Mouse (Mus musculus) thymus, adult 2 months (tissue): ENCODE results near the gene Mrpl43. TPM values are rescaled to one million over a fixed set of nuclear protein-coding genes. Genes with fewer than 3 reads are reported as not detected.

Experiments used
- DNase-seq: peaks from one replicate; pipeline ENCODE4 v3.0.0; 2021
- H3K27ac ChIP-seq: fragments of 200-500 bp; 2 replicates; pipeline ENCODE4 v1.5.1; 2012; ENCODE audit warnings: low read length, control low read depth; ENCODE audit not compliant: control insufficient read depth, insufficient read depth
- H3K27me3 ChIP-seq: fragments of 200-500 bp; 2 replicates; pipeline ENCODE4 v1.6.1; 2012; ENCODE audit warnings: mild to moderate bottlenecking, low read length, moderate library complexity, mixed read lengths; ENCODE audit not compliant: control insufficient read depth, insufficient read depth
- H3K36me3 ChIP-seq: fragments of 200-500 bp; 2 replicates; pipeline ENCODE4 v1.6.1; 2012; ENCODE audit warnings: mild to moderate bottlenecking, low read length, moderate library complexity; ENCODE audit not compliant: control insufficient read depth, insufficient read depth
- H3K4me1 ChIP-seq: fragments of 200-500 bp; replicated peaks from 2 replicates; pipeline ENCODE4 v1.6.1; 2012; ENCODE audit warnings: low read length; ENCODE audit not compliant: control insufficient read depth, insufficient read depth
- H3K4me3 ChIP-seq: fragments of 200-500 bp; 2 replicates; pipeline ENCODE4 v1.5.1; 2012; ENCODE audit warnings: mild to moderate bottlenecking, low read length, control low read depth, moderate library complexity; ENCODE audit not compliant: control insufficient read depth, insufficient read depth
- CTCF ChIP-seq: fragments of 200-500 bp; IDR thresholded peaks from 2 replicates; pipeline ENCODE4 v1.5.1; 2012; ENCODE audit warnings: mild to moderate bottlenecking, control low read depth, low read length, moderate library complexity, borderline replicate concordance; ENCODE audit not compliant: control insufficient read depth, poor library complexity, insufficient read depth; ENCODE audit errors: extremely low read depth
- POLR2A ChIP-seq: fragments of 200-500 bp; IDR thresholded peaks from 2 replicates; pipeline ENCODE4 v1.6.1; 2012; ENCODE audit warnings: mild to moderate bottlenecking, low read length, control low read depth, moderate library complexity; ENCODE audit not compliant: control insufficient read depth, poor library complexity, insufficient read depth; ENCODE audit errors: extremely low read depth
- WGBS: fragments of 180-500 bp; shearing (Covaris S2); methylation state at CpG from one replicate; pipeline ENCODE4 v1.1.7; 2018; 5-methylcytosine and 5-hydroxymethylcytosine counted together
- polyA plus RNA-seq: library from polyadenylated mRNA; depleted of rRNA; stranded (reverse); fragments of >200 nt; gene quantifications from 2 replicates; pipeline ENCODE4 v1.2.3, GENCODE M21; 2012

Mrpl43 gene
- polyA plus RNA-seq, 1 experiment: 121 TPM

DNA sequence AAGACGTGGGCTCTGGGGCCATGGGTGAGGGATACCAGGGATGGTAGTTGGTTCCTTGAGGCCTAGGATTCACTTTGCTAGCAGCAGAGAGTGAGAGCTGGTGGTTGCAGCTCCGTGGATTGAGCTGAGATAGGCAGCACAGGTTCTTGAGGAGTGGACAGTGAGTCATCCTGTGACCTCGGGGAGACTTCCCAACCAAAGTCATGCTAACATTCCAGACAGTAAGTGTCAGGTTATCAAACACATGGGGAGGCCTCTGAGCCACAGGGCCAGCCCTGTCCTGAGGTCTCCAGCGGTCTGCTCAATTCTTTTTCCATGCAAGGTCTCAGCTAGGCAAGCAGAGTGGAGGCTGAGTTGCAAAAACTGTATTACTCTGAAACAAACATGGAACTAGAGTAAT lies 4.4 kb upstream of the Mrpl43 start:
- no peak for TF ChIP-seq CTCF
- no peak for TF ChIP-seq POLR2A
- DNase-seq: no peak
- H3K4me3 ChIP-seq: no peak overlapping the region
- no peaks in the 10 kb centered on the region for H3K36me3 ChIP-seq
- H3K27ac ChIP-seq: no peak overlapping the region
- WGBS: 97% methylated on average over 4 of the region's 4 CpGs
- peaks cover 19% of the 10 kb centered on the region for H3K4me1 ChIP-seq
- H3K27me3 ChIP-seq: no peaks in the 10 kb centered on the region

DNA sequence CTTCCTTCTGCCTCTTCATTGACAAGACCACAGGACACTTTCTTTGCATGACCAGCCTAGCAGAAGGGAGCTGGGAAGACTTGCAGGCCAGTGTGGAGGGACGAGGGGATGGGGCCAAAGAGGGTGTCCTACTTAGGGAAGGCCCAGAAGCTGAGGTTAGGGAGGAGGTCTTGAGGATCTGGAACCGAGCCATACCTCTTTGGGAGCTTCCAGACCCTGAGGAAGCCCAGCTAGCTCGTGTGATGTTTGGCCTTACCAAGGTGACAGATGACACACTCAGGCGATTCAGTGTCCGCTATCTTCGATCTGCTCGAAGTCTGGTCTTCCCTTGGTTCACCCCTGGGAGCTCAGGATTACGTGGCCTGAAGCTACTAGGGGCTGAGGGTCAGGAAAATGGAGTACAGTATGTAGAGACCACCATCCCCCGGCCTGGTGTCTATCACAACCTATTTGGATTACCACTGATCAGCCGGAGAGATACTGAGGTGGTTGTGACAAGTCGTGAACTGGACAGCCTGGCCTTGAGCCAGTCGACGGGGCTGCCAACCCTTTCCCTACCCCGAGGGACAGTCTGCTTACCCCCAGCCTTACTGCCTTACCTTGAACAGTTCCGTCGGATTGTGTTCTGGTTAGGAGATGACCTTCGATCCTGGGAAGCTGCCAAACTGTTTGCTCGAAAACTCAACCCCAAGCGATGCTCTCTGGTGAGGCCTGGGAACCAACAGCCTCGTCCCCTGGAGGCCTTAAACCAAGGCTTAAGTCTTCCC lies 1.4 kb upstream of the Mrpl43 start:
- 90% methylated on average over 20 of the region's 20 CpGs for WGBS
- peaks cover 14% of the 10 kb centered on the region for H3K4me1 ChIP-seq
- no peak overlapping the region for H3K4me3 ChIP-seq
- DNase-seq: no peak
- TF ChIP-seq CTCF: no peak
- no peak for TF ChIP-seq POLR2A
- H3K27me3 ChIP-seq: no peaks in the 10 kb centered on the region
- H3K27ac ChIP-seq: no peak overlapping the region
- no peaks in the 10 kb centered on the region for H3K36me3 ChIP-seq

GRCm38 (mm10) chr19:45007021-45007420 lies 779 bp upstream of the Mrpl43 start:
- Histone ChIP-seq H3K4me3 (peak overlapping the region; percentile 23), H3K4me1 (peaks cover 14% of the 10 kb centered on the region), H3K27ac (no peak overlapping the region), H3K27me3 (no peaks in the 10 kb centered on the region), H3K36me3 (no peaks in the 10 kb centered on the region)
- 23% methylated on average over 17 of the region's 17 CpGs for WGBS
- TF ChIP-seq POLR2A (no peak), CTCF (no peak)
- DNase-seq: no peak

GRCm38 (mm10) chr19:45005444-45005843 lies 798 bp downstream of the Mrpl43 start, which contains the start of gene Twnk:
Twnk (plus strand) TSS chr19:45005663.
- Histone ChIP-seq H3K27me3 (no peaks in the 10 kb centered on the region), H3K27ac (no peak within 1 kb of the TSS), H3K4me1 (peaks cover 14% of the 10 kb centered on the region), H3K36me3 (no peaks in the 10 kb centered on the region), H3K4me3 (peak within 1 kb of the TSS; percentile 74)
- peak; percentile 46 for DNase-seq
- WGBS: 7% methylated on average over 16 of the region's 16 CpGs
- TF ChIP-seq POLR2A: no peak
- no peak for TF ChIP-seq CTCF

- DNase-seq: no peak
- H3K4me3 ChIP-seq: no peak overlapping the region
- H3K36me3 ChIP-seq: no peaks in the 10 kb centered on the region
- H3K27me3 ChIP-seq: no peaks in the 10 kb centered on the region
- H3K4me1 ChIP-seq: peaks cover 14% of the 10 kb centered on the region
- WGBS: 96% methylated on average over 7 of the region's 7 CpGs
- TF ChIP-seq POLR2A (no peak), CTCF (no peak)
- no peak overlapping the region for H3K27ac ChIP-seq
Observed at GRCm38 (mm10) chr19:45003740-45004516, 2.3 kb downstream of the Mrpl43 start.

DNA sequence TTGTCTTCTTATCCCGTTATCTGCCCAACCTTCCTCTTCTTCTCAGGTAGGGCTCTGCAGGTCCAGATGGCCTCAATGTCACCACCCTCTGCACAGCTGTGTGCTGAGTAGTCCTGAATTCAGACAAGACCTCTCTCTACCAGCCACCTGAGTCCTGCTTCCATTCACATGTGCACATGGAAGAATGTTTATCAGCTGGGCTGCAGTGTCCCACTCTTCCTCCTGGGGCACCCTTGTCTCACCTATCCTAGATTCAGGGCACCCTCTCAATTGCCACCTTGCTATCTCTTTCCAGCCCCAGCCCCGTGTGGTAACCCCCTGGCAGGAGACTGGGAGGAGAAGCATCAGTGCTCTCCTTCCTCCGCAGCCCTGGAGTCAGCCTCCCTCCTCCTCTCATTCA lies 3.9 kb downstream of the Mrpl43 start:
- no peaks in the 10 kb centered on the region for H3K36me3 ChIP-seq
- WGBS: 86% methylated on average over 3 of the region's 3 CpGs
- DNase-seq: no peak
- no peak overlapping the region for H3K27ac ChIP-seq
- H3K27me3 ChIP-seq: no peaks in the 10 kb centered on the region
- TF ChIP-seq POLR2A (no peak), CTCF (no peak)
- peaks cover 12% of the 10 kb centered on the region for H3K4me1 ChIP-seq
- H3K4me3 ChIP-seq: no peak overlapping the region

- H3K36me3 ChIP-seq: no peaks in the 10 kb centered on the region
- WGBS: 95% methylated on average over 8 of the region's 8 CpGs
- no peak for TF ChIP-seq POLR2A
- TF ChIP-seq CTCF: no peak
- no peak overlapping the region for H3K27ac ChIP-seq
- no peak for DNase-seq
- H3K27me3 ChIP-seq: no peaks in the 10 kb centered on the region
- no peaks in the 10 kb centered on the region for H3K4me1 ChIP-seq
- no peak overlapping the region for H3K4me3 ChIP-seq
Observed at GRCm38 (mm10) chr19:44999647-45000046, 6.6 kb downstream of the Mrpl43 start.
